16 mouse cellular contexts compared by ENCODE assay signal in genomic region chr7:48825170-48825569, GRCm38 (mm10). TPM values are rescaled to one million over a fixed set of nuclear protein-coding genes. Genes with fewer than 3 reads are reported as not detected.
"Had no signal": no experiment of that assay in that cellular context is flagged by ENCODE, and none has a peak within 500 bp of the region (broad histone marks: within the 10 kb centered on the region; RNA-seq: fewer than 3 reads in every experiment).

No protein-coding gene starts in this region.

- H3K27me3 ChIP-seq: limb, embryonic 12.5 days; liver, embryonic 15.5 days; megakaryocyte, embryonic 14.5 days had no signal

- ATAC-seq: midbrain, embryonic 13.5 days had no signal

- H3K4me3 ChIP-seq: layer of hippocampus, adult 2 months; limb, embryonic 12.5 days; liver, embryonic 15.5 days; megakaryocyte, embryonic 14.5 days; midbrain, embryonic 13.5 days; myocyte; neural tube, embryonic 15.5 days had no signal

- H3K4me2 ChIP-seq: limb, embryonic 12.5 days; liver, embryonic 15.5 days; midbrain, embryonic 13.5 days; neural tube, embryonic 15.5 days had no signal

- H3K9me3 ChIP-seq: limb, embryonic 12.5 days; liver, embryonic 15.5 days; megakaryocyte, embryonic 14.5 days; midbrain, embryonic 13.5 days; neural tube, embryonic 15.5 days had no signal

- H3K4me1 ChIP-seq: limb, embryonic 12.5 days; neural tube, embryonic 15.5 days had no signal

- H3K9ac ChIP-seq: limb, embryonic 12.5 days; liver, embryonic 15.5 days; midbrain, embryonic 13.5 days; neural tube, embryonic 15.5 days had no signal

- DNase-seq: kidney, postnatal 10 days; kidney, postnatal 4 days; liver; lung, adult 2 months; lung, postnatal 10 days; thymus, postnatal 36 days had no signal

- H3K27ac ChIP-seq: layer of hippocampus, adult 2 months; limb, embryonic 12.5 days; liver, embryonic 15.5 days; macrophage; midbrain, embryonic 13.5 days; neural tube, embryonic 15.5 days had no signal

RNA-seq across cellular contexts. Expression of gene Csrp3, which starts 22.7 kb away (rescaled TPM):
- total RNA-seq: layer of hippocampus, adult 2 months; layer of hippocampus, postnatal 10 days; left cerebral cortex, postnatal 36 days had no signal
- polyA plus RNA-seq: macrophage had no signal
